Mouse (Mus musculus) megakaryocyte-erythroid progenitor cell, adult 5-6 weeks (primary cell): ENCODE measurements around the gene Capza3. TPM values are rescaled to one million over a fixed set of nuclear protein-coding genes. Genes with fewer than 3 reads are reported as not detected.

Source experiments
- ATAC-seq: replicated peaks from 2 replicates; pipeline ENCODE4 v1.8.0; 2016; ENCODE audit warnings: mild to moderate bottlenecking, inconsistent platforms; ENCODE audit not compliant: severe bottlenecking, poor library complexity, low FRiP score, low TSS enrichment
- total RNA-seq, 2 experiments: library from RNA; stranded (forward) in 1 of 2; stranded (reverse) in 1 of 2; fragments of 200-1000, 215-1000 nt in 1 of 2; fragments of >200 nt in 1 of 2; fragmentation: Nextera tagmentation in 1 of 2; gene quantifications; 2 replicates each; pipeline ENCODE4 v1.2.3; 2014 to 2017

The Capza3 gene
- not detected in 2 replicates for total RNA-seq (2014; fragmentation: Nextera tagmentation)
- total RNA-seq (2017) = not detected in 2 replicates

GRCm38 (mm10) chr6:140040952-140041351, at the start of gene Capza3:
Capza3 (plus strand) TSS chr6:140041252.
- ATAC-seq = no peak

- ATAC-seq = no peak
Measured at GRCm38 (mm10) chr6:140005181-140005580, 35.9 kb upstream of the Capza3 start.

DNA sequence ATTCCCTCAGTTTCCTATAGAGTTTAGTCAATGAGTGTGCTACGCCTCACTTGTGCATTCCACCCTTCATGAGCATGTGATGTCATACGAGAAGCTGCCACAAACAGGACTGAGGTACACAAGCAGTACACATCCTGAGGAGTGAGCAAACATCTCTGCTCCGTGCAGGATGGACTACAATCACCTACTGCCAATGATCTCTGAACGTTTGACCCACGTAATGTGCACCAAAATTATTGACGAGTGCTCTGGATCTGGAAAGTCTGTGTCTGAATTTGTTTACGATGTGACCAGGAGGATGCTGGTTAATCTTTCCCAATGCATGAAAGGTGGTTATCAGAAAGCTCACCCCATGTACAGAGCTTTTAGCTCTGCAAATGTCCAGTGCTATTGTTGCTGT, 16.6 kb upstream of the Capza3 start:
- no peak for ATAC-seq

DNA sequence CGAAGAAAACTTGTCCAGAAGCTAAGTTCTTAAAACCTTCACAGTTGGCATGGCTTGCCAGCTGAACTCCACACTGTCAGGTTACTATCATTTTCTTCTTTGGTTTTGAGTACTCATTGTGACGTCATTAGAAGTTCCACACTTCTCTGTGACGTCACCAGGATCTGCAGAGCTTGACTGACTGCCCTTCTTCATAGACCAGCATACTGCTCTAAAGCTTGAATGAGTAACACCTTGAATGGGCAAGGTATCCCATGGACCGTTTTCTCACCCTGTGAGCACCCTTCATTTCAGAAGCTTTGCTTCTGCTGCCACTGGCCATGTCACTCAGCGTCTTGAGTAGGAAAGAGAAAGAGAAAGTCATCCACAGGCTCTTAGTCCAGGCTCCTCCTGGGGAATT, 305 bp downstream of the Capza3 start, which contains the start of gene Plcz1:
Plcz1 (minus strand) TSS at position 101 of the 400 bp plus-strand sequence.
- ATAC-seq = no peak

DNA sequence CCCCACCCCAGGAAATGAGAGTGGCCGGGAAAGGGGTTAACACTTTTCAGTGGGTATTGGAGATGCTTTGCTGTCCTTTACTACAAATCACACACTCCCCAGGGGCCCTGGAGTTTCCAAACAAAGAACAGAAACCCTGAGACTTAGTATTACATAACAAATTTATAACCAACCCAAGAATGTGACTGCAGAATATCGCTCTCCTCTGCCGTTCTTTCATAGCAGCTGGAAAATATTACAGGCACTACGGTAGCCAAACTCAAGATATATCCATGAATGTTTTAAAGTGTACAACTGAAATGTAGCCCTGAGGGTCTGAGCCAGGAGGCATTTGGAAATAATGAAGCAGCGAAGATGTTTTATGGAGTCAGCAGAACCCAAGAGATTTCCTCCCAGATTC, 10.4 kb downstream of the Capza3 start:
- ATAC-seq = no peak

DNA sequence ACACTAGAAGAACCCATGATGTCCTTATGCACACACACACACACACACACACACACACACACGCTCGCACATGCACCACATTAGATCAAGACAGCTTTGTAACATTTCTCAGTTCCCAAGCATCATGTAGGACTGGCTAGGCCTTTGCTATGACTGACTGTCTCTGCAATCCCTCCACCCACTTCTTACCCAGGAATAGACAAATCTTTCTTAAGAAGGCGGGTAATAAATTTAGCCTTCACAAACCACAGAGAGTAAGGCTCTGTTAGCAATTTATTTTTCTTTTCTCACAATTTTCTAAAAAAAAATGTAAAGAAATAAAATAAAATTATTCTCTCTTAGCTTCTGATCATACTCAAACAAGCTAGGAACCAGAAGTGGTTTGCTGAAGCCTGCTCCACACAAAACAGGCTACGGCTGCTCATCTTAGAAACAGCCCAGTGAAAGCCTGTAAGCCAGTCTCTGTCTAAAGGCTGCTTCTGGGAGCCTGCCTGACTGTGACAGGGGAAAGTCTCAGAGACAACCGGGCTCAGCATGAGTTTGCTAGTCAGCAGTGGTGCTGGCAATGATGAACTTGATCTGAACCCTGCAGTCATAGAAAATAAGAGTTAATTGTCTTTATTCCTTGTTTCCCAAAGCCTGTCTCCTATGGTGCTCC, 13.3 kb downstream of the Capza3 start:
- no peak for ATAC-seq

DNA sequence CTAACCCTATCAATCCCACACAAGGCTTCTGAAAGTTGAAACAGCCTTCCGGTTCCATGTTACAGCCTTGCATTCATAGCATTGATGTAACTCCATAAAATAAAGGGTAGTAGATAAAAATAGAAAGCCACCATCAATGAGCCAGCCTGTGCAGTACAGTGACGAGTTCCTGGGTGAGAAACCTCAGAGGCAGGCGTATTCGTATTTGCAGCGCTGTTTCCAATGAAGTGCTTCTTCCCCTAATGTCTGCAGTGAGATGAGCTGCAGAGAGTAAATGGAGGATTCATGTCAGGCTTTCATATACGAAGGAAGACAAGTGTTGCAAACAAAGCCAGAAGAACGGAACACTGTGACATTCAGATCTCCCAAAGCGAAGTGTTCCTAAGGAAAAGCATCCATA, 28.1 kb downstream of the Capza3 start:
- no peak for ATAC-seq

DNA sequence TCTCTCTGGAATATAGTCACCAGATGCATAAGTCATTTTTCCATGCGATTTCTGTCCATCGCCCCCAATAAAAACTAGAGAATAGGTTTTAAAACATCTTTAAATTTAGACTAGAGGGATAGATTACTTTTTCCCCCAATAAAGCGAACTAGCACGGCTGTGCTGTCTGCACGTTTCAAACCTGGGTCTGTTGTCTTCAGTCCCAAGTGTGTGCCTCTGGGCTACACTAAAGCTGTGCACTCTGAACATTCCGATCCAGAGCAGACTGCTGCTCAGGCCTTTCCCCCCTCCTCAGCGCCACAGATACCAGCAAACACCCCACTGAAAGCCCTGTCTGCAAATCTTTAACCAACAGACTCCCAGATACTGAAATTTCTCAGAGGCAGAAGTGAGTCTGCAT, 39.9 kb downstream of the Capza3 start:
- ATAC-seq = no peak

DNA sequence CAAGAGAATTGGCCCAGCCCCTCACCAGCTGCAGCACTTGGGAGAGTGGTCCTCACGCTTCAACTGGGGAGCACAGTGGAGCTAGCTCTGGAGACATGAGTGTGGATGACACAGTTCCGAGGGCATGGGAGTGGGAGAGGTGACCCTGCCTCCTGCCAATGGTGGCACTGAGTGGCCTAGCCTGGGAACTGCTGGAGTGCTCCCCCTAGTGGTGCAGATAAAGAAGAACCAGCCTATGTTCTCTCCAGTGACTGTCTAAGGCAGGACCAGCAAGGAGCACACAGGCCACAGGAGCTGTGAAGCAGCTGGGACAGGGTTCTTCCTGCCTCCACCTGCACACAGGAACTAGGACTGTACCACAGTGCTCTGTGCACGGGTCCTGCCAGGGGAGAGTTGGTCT, 40.7 kb downstream of the Capza3 start:
- peak; percentile 10; the same call in 1 of the 2 replicates for ATAC-seq

- ATAC-seq = no peak
Measured at GRCm38 (mm10) chr6:140089855-140090254, 48.8 kb downstream of the Capza3 start.

Other genes with a start within 250 kb of the Capza3 start
- not detected in 2 replicates for gene Plcz1, start 205 bp downstream of the Capza3 start, total RNA-seq (2014; fragmentation: Nextera tagmentation)
- gene Plcz1, start 205 bp downstream of the Capza3 start, total RNA-seq (2017) = not detected in 2 replicates